Mouse (Mus musculus): Measurements from ENCODE around the gene Grem1.

Gene Grem1

GRCm38 (mm10) chr2:113758311-113759161, at the start of gene Grem1:
Gene Grem1, minus strand, starts transcription at chr2:113758646.
- DNase-seq (ENCODE audit: low read depth, low spot score) = no peak

- no peak for DNase-seq (ENCODE audit: low read depth, low spot score)
These were observed 49.2 kb upstream of the Grem1 start for GRCm38 (mm10) chr2:113807640-113808039.

GRCm38 (mm10) chr2:113806851-113807577, 48.6 kb upstream of the Grem1 start:
- DNase-seq (ENCODE audit: low read depth, low spot score) = no peak

GRCm38 (mm10) chr2:113805765-113806164, 47.3 kb upstream of the Grem1 start:
- no peak for DNase-seq (ENCODE audit: low read depth, low spot score)

GRCm38 (mm10) chr2:113803753-113804152, 45.3 kb upstream of the Grem1 start:
- no peak for DNase-seq (ENCODE audit: low read depth, low spot score)

- no peak for DNase-seq (ENCODE audit: low read depth, low spot score)
These were observed 42.4 kb upstream of the Grem1 start for GRCm38 (mm10) chr2:113800846-113801245.

- no peak for DNase-seq (ENCODE audit: low read depth, low spot score)
These were observed 40.2 kb upstream of the Grem1 start for GRCm38 (mm10) chr2:113798605-113799004.

GRCm38 (mm10) chr2:113795186-113795585, 36.7 kb upstream of the Grem1 start:
- no peak for DNase-seq (ENCODE audit: low read depth, low spot score)

GRCm38 (mm10) chr2:113793521-113793920, 35.1 kb upstream of the Grem1 start:
- DNase-seq (ENCODE audit: low read depth, low spot score) = no peak

GRCm38 (mm10) chr2:113788821-113789387, 30.5 kb upstream of the Grem1 start:
- DNase-seq (ENCODE audit: low read depth, low spot score) = no peak

- no peak for DNase-seq (ENCODE audit: low read depth, low spot score)
These were observed 29.4 kb upstream of the Grem1 start for GRCm38 (mm10) chr2:113787882-113788281.

GRCm38 (mm10) chr2:113784851-113785250, 26.4 kb upstream of the Grem1 start:
- DNase-seq (ENCODE audit: low read depth, low spot score) = no peak

GRCm38 (mm10) chr2:113781521-113781920, 23.1 kb upstream of the Grem1 start:
- DNase-seq (ENCODE audit: low read depth, low spot score) = no peak

GRCm38 (mm10) chr2:113781107-113781506, 22.7 kb upstream of the Grem1 start:
- DNase-seq (ENCODE audit: low read depth, low spot score) = no peak

- no peak for DNase-seq (ENCODE audit: low read depth, low spot score)
These were observed 20.9 kb upstream of the Grem1 start for GRCm38 (mm10) chr2:113779336-113779735.

- DNase-seq (ENCODE audit: low read depth, low spot score) = no peak
These were observed 19.6 kb upstream of the Grem1 start for GRCm38 (mm10) chr2:113778036-113778435.

GRCm38 (mm10) chr2:113776297-113776696, 17.9 kb upstream of the Grem1 start:
- no peak for DNase-seq (ENCODE audit: low read depth, low spot score)

- DNase-seq (ENCODE audit: low read depth, low spot score) = no peak
These were observed 15.8 kb upstream of the Grem1 start for GRCm38 (mm10) chr2:113774150-113774805.

- DNase-seq (ENCODE audit: low read depth, low spot score) = no peak
These were observed 10.3 kb upstream of the Grem1 start for GRCm38 (mm10) chr2:113768541-113769303.

GRCm38 (mm10) chr2:113765885-113766284, 7.4 kb upstream of the Grem1 start:
- DNase-seq (ENCODE audit: low read depth, low spot score) = no peak

GRCm38 (mm10) chr2:113764968-113765367, 6.5 kb upstream of the Grem1 start:
- DNase-seq (ENCODE audit: low read depth, low spot score) = no peak
